Mouse (Mus musculus) leukemia stem cell, adult 10-12 weeks (primary cell): Measurements from ENCODE around the gene Flvcr1. TPM values are rescaled to one million over a fixed set of nuclear protein-coding genes. Genes with fewer than 3 reads are reported as not detected.

Experiments used
- polyA plus RNA-seq: library from polyadenylated mRNA; stranded (reverse); fragments of >175 nt; gene quantifications from 2 replicates; pipeline ENCODE4 v1.2.3, GENCODE M21; 2012; ENCODE audit warnings: low replicate concordance

Gene Flvcr1
- 24.0 and 28.2 TPM in 2 replicates for polyA plus RNA-seq

DNA sequence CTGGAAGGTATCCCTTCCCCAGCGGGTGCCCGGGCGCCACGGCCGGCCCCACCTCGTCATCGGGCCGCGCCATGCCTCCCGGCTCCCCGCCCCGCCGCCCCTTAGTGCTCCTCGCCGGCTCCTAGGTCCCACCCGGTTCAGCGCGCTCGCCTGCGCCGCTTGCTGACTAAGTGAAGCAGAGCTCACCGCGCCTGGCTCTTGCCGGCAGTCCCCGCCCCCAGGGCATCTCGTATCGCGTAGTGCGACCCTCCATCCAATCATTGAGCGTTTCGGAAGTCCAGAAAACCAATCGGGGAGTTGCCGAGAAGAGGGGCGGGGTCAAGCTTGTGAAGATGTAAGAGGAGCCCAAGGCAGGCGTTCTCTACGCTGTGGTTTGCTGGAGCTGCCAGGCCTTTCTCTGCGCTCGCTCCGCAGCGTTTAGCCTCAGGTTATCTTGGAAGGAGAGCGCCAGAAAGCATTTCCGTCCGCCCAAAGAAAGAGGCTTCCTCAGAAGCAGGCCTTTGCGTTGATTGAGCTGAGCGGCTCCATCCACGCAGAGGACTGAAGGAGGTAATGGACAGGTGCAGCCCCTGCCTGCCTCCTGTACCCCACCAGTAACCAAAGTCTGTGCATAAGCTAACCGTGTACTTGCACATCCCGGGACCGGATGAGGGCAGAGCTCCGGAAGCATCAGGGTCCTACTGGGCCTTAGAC is at the start of gene Flvcr1:
Flvcr1 (minus strand) TSS at position 138 of the 693 bp plus-strand sequence.

DNA sequence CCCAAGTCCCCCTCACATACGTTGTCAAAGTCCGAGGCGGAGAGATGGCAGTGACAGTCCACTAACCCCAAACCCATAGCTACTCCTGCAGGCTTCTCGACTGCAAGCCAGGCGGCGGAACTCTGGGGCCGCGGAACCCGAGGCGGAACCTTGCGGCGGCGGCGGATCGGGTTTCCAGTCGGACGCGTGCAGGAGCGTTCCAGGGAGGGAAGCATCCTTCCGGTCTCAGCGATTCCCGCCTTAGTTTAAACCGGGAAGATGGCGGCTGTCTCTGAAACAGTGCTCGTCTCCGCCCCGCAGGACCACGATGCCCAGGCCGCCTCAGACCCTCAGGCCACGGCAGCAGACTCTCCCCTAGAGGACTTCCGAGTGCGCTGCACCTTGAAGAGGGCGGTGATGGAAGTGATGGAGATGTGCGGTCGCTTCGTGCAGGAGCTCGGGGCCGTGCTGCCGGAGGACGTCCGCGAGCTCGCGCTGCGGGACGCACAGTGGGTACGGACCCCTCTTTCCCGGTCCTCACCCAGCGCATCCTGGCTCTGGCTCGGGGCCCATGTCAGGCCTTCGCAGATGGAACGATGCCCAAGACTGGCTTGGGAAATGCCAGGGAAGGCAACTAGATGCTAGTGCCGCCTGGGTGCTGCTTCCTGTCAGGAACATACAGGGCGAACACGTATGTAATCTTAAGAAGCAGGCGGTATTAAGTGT is 37.0 kb upstream of the Flvcr1 start, which contains the start of the genes Tatdn3 and Nsl1:
Tatdn3 (minus strand) TSS at position 152 of the 705 bp plus-strand sequence.
Nsl1 (plus strand) TSS at position 232 of the 705 bp plus-strand sequence.

DNA sequence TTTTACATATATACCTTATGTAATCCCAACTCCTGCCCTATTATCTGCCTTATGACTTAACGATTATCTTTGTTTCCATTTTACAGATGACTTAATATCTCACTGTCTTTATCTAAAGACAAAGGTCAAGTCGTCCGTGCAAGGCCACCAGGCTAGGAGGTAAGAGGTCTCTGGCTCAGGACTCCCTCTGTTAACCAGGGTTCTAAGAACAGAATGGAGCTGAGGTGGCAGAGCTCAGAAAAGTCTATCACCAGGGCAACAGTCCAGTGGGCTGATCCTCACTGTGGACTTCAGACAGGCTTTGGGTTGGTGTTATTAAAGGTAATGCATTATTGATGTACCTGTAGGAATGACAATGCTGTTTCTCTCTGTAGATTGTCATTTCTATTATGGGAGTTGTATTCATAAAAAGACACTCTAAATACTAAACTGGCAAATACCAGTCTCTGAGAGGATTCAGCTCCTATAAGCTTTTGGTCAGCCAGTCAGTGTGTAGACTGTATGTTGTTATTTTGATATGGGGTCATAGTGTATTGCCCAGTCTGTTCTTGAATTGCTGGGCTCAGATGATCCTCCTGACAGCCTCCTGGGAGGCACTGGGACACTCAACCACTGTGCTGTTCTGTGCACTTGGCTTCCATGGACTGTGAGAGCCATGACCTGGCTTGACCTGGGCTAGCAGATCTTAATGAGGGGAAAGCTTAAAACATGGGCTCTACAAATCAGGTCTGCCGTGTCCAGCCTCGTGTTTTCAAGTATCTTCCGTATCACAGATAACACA is 10.8 kb upstream of the Flvcr1 start, which contains the start of gene Spata45:
Spata45 (plus strand) TSS at position 86 of the 781 bp plus-strand sequence.

DNA sequence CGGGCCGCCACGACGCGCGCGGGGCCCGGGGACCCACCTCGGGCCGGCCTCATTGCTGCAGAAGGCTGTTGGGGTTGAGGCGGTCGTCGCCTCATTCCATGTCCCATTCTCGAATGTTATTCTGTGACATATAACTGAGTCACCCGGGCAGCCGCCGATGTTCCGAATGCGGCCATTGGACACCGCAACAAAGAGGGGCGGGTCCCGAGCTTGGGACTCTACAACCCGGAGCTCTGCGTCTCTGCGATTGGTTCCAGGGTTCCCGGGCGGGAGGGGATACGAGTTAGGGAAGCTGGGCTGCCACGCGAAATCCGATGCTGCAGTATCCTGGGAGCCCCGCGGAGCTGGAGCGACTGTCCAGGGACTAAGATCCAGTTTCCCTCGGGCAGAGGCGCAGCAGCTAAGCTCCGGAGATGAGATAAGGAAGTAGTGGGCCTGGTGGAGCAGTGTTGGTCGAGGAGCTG is 46.8 kb downstream of the Flvcr1 start, which contains the start of gene Vash2:
Vash2 (minus strand) TSS at position 197 of the 464 bp plus-strand sequence.

Other genes starting within 250 kb of the Flvcr1 start
- gene Rps6kc1, start 114.4 kb downstream of the Flvcr1 start, polyA plus RNA-seq: 12.5 and 17.5 TPM in 2 replicates
- 7.3 and 7.5 TPM in 2 replicates for gene Angel2, start 101.0 kb downstream of the Flvcr1 start, polyA plus RNA-seq
- gene Vash2, start 46.9 kb downstream of the Flvcr1 start, polyA plus RNA-seq: 0.77 and 1.3 TPM in 2 replicates
- not detected in 2 replicates for gene Spata45, start 10.5 kb upstream of the Flvcr1 start, polyA plus RNA-seq
- gene Tatdn3, start 36.8 kb upstream of the Flvcr1 start, polyA plus RNA-seq: 0.20 and 0.52 TPM in 2 replicates
- gene Nsl1, start 36.9 kb upstream of the Flvcr1 start, polyA plus RNA-seq: 8.4 and 9.4 TPM in 2 replicates
- 5.5 and 11.2 TPM in 2 replicates for gene Batf3, start 71.7 kb upstream of the Flvcr1 start, polyA plus RNA-seq
- gene Fam71a, start 138.7 kb upstream of the Flvcr1 start, polyA plus RNA-seq: not detected in 2 replicates
- gene Atf3, start 191.9 kb upstream of the Flvcr1 start, polyA plus RNA-seq: 0.36 and 0.78 TPM in 2 replicates